Mouse (Mus musculus) urinary bladder, adult 18-20 months (tissue): ENCODE measurements around the gene Rtkn2.
"Not testable (repeated sequence)": the region's sequence is repeated elsewhere in the genome, so short reads cannot be mapped to it uniquely, and the experiment has no call there.

Experiments used
- DNase-seq, 2 experiments: peaks; one replicate each; pipeline ENCODE4 v3.0.0; 2022; ENCODE audit warnings: low spot score in 2 of 2, mixed read lengths in 2 of 2

Gene Rtkn2

DNA sequence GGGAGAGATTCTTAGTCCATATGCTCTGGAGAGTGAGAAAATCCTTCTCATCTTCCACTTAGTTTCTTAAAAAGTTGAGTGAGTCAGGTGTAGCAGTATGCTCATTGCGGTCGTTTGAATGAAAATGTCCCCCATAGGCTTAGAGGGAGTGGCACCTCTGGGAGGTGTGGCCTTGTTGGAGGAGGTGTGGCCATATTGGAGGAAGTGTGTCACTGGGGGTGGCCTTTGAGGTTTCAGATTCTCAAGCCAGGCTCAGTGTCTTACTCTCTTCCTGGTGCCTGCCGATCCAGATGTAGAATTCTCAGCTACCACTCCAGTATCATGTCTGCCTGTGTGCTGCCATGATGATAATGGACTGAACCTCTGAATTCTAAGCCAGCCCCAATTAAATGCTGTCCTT is 99.3 kb downstream of the Rtkn2 start:
- DNase-seq = no peak

DNA sequence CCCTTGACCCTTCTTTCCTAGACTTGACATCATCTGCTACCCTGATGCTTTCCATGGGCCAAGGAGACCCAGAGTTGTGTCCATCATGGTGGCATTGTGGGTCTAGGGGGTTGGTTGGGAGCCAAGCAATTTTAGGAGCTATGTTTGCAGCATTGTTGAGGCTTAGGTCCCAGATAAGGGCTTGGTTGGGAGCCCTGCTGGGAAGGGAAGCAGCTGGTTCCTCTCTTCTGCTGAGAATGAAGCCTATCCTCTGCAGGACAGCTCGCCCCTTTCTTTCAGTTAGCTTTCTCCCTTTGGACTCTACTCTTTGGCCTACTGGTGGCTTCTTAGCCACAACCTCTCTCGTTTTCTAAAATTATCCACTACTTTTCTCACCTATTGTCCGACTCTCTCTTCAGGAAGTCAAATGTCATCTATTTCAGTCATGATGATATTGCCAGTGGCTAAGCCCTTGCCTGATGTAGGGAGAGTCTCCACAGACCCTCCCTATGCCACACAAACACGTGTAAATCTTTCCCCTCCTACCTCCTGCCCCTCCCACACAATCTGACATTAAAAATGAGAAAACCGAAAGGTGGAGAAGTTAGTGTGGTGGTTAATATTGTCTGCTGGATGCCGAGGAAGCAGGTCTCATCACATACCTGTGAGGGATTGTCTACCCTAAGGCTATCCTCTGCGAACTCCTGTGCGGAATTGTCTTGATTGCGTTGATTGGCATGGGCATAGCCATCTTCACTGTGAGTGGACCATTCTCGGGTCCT is 100.7 kb downstream of the Rtkn2 start:
- DNase-seq = no peak

DNA sequence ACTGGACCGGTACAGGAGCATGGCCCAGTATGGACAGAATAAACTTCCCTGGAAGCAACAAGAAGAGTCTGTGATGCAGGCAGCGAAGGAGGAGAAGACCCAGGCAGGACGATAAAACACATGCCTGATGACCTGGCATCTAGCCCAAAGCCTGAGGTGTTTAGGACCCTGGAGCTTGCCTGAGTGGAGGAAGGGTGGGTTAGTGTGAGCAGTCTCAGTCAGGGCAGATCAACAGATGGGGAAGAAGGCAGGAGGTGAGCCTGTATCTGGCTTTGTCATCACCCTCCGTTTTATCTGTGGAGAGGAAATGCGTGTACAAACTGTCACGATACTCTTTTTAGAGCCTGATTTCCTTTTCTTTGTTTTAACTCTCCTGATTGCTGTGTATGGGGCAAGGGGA is 102.3 kb downstream of the Rtkn2 start:
- DNase-seq = no peak

DNA sequence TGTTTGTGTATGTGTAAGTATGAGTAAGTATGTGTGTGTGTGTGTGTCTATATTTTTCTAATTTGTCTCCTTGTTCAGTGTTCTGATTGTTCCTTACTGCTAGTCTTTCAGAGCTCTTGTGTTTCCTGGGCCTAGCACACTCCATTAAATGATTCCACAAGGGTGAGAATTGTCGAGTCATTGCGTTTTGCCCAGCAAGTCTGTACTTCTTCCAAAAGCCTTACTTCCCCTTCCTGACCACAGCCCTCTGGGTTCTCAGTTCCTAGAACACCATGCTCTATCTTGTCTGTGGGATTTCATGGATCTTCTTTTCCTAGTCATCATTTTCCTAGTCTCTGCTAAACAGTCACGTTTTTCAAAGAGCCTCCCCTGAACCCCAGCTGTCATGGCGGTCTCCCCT is 106.2 kb downstream of the Rtkn2 start:
- DNase-seq = no peak

DNA sequence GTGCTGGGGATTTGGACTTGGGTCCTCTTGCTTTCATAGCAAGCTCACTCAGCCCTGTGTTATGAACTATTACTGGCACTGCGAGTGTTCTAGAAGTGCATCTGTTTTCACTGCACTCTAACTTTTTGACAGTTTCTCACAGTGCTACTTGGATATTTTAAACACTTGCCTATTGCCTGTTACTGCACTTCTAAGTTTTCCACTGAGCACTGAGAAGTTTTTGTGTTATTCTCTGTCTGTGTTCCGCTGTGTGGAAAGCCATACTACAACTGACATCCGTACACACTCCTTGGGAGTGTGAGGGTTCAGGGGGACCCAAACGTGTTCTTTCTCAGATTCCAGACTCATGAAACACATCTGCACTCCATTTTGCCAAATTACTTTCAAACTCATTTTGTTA is 107.6 kb downstream of the Rtkn2 start:
- no peak for DNase-seq

DNA sequence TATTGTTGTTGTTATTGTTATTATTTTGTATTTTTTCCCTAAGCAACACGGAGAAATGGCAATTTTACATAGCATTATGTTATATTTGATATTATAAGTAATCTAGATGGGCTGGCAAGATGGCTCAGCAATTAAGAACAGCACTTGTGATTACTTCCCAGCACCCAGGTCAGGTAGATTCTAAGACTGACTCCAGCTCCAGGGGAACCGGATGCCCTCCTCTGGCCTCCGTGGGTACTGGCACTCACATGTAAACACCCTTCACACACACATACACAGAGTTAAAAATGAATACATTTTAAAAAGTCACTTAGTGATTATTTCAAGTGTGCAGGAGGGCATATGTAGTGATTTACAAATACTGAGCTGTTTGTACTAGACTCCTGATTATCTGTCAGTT is 108.4 kb downstream of the Rtkn2 start:
- DNase-seq = no peak

DNA sequence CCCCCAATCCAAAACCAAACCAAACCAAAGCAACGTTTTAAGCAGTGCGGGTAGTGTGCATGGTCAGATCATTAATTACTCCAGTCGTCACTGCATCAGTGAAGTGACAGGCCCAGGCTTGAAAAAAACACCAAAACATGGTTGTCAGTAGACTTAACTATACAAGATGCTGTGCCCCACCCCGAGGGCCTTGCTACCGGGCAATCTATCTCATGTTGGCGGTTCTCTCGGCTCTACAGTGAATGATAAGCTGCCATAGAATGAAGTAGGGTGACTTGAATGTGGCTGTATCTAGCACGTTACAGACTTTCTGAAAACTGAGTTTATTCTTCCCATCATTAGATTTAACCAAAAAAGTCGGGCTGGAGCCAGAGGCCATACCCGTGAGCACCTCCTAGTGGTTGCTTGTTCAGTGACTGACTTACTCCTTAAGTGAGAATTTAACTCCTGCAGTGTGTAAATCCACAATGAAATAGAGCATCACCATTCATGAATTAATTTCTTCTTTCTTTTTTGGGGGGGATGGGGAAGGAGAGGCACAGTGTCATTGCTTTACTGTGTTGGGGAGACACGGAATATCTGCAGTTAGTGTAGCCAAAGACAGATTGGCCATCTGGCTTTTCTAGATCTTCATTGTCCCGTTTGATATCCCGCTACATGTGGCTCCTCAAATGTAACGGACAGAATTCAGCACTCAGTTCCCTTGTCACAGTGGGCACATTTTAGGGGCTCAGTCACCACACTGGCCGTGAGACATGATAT is 110.2 kb downstream of the Rtkn2 start:
- DNase-seq = no peak

DNA sequence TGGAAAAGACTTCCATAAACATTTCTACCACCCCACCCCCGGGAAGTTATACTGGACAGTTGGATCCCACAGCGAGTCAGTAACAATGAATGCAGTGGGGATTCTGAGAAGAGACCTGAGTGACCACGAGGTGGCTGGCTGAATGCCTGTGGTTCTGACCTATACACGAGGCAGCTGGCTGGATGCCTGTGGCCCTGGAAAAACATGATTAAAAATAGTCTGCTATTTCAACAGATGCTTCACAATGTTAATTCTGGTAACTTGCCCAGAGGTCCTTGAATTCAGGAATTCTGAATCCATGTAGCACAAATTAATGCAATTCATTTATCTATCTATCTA is 110.8 kb downstream of the Rtkn2 start:
- no peak for DNase-seq

DNA sequence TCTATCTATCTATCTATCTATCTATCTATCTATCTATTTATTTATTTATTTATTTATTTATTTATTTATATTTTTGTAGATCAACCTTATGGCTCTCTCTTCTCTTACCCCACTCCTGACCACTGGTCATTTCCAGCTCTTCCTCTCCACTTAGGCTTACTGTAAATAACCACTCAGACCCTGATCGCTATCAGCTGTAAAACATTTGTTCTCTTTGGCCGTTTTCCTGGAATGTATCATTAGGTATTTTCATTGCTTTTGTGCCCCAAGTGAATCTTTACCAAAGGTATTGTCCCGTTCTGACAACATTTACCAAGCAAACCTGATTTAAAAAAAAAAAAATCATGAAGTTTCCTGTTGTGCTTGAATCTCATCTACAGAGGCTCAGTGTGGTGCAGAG is 111.2 kb downstream of the Rtkn2 start:
- no peak for DNase-seq

DNA sequence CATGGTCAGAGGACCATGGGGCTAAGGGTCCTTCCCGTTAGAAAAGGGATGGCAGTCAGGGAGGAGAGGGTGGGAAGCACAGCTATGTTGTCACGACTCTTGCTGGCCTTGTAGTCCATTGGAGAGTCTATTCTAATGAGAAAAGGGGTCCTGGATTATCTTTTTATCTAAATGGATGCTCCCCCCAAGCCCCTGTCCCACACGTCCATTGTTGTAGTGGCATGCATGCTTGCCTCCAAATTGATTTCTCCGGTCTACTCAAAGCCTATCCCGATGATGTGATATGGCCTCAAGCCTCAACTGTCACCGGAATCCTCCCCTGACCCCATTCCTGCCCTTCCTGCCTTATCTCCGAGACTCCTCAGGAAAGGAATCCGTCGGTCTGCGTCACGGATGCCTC is 111.6 kb downstream of the Rtkn2 start:
- no peak for DNase-seq

DNA sequence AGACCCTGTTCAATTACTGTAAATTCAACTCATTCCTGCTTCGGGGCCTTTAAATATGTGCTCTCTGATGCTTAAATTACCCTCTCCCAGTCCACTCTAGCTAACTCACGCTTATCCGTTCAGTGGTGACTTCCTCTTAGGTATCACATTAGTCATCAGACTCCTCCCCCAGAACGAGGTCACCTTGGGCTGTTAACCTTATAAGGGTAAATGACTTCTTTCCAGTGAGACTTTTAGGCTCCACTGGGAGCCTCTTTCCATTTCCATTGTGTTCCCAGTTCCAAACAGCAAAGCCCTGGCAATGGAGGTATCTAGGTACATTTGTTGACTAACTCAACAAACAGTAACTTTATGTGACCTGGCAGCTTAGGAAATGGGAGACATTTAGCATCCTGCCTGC is 112.5 kb downstream of the Rtkn2 start:
- no peak for DNase-seq

DNA sequence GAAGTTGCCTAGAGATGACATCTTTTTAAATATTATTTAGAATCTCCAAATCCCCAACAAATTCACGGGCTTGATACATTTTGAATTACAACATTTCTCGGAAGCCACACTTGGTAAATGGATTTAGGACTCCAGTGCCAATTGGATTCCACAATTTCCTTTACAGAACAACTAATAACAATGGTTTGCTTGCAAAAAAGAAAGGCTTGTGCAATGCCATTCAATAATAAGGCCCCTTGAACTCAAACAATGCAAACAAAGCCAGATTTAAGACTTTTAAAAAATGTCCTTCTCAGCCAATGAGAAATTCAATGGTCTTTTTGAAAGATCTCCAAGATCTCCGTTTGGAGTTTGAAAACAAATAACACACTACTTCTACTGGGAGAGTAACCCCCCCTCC is 114.1 kb downstream of the Rtkn2 start:
- no peak for DNase-seq

DNA sequence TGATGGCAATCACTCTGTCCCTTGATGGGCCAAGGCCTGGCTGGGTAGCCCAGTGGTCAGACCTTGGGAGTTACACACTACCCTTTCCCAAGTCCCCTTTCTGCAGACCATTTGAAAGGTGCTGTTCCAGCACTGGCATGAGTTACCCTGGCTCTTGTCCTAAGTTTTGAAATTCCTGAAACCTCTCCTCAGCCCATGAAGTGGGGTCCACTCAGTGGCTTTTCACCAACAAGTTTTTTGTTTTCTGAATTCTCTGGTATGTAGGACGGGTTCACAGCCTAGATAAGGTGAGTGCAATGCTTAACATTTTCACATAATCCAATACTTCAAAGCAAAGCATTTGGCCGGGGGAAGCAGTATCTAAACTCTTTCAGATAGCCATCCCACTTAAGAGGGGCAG is 115.8 kb downstream of the Rtkn2 start:
- no peak for DNase-seq

DNA sequence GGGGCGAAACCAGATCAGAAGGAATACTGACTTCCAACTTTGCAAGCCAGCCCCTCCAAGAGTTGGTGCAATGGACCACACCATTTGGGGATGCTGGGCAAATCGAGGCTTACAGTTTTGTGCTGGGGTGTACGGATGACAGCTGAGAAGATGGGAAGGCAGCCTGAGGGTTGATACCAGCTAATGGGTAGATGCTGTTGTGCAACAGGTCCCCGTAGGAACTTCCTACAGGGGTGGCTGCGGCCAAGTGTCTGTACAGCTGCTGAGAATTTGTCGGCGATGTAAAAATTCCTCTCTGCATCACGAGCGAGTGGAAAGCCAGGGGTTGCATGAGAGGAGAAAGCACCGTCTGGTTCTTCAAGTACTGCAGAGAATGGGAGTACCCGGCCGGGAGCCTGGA is 117.0 kb downstream of the Rtkn2 start:
- DNase-seq = no peak

DNA sequence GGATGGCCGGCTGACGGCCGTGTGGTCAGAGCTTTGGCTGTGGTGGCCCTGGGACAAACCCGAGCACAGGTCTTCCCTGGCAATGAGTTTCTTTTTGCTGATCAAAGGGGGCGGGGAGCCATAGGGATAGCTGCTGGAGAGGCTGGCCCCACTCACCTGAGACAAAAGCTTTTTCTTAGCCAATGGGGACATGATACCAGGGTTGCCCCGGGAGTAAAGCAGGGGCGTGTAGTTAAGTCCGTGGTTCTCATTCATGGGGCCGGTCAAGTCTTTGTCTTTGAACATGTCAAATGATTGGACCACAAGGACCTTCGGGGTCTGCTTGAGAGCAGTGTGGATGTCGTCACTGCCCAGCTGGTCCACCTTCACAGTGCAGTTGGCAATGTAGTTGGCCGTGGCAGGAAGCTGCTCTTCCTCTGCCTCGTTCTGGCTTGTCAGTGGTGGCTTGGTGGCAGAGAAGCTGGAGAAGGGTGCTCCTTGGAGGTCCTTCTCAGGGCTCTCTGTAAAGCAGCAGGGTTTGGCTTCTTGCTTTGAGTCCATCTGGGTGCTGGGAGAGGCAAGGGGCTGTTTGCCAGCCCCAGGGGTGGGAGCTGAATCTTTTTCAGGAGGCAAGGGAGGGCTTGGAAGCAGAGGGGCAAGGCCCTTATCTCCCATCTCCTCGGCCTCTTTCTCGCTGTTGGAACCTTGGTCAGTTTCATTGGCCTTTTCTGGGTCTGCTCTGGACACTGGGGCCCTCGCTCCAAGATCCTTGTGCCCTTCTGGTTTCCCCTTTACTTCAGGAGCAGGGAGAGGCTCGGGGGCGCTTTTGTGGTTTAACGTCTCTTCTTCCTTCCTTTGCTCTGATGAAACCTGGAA is 118.7 kb downstream of the Rtkn2 start:
- no peak for DNase-seq

DNA sequence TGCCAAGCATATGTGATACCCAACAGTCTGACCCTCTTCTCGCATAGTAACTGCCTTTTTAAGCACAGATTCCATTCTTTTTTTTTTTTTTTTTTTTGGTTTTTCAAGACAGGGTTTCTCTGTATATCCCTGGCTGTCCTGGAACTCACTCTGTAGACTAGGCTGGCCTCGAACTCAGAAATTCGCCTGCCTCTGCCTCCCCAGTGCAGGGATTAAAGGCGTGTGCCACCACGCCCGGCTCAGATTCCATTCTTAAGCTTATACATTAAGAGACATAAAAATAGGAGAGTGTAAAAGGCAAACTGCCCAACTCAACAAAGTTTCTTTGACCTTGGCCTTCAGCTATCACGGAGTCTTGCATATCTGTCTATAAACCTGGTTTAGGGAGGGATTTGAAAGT is 120.4 kb downstream of the Rtkn2 start:
- DNase-seq = not testable (repeated sequence)

DNA sequence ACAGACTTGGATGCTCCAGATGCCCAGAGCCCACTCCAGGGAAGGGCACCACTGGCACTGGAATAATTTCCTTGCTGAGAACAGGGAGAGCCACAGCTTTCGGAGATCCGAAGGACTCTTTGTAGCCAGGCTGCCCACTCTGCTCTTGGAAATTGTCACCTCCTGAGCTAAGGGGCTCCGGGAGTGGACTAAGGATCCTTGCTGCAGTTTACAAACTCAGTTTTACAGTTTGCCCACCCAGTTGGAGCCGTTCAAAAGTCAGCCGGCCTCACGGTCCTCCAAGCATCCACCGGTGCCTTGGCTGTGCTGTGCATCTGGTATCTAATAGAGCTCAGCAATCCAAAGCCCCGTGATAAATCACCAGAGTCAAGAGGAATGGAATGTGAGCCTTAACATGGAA is 121.1 kb downstream of the Rtkn2 start:
- no peak for DNase-seq

DNA sequence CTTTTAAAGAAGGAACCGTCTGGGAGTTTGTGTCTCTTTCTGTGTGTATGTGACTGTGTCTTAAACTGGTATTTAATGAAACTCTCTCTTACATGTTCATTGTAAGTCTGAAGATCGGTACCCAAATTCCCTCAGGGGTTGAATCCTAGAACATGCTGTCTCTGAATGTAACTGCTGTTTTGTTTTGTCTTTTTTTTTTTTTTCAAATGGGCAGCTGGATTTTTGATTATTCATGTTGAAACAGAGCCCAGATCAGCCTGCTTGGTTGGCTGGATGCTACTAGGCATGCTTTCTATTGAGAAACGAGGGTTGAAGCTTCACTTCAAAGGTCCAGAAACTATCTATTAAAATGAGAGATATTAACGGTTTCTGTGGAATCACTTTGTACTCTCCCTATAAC is 121.9 kb downstream of the Rtkn2 start:
- DNase-seq = no peak

DNA sequence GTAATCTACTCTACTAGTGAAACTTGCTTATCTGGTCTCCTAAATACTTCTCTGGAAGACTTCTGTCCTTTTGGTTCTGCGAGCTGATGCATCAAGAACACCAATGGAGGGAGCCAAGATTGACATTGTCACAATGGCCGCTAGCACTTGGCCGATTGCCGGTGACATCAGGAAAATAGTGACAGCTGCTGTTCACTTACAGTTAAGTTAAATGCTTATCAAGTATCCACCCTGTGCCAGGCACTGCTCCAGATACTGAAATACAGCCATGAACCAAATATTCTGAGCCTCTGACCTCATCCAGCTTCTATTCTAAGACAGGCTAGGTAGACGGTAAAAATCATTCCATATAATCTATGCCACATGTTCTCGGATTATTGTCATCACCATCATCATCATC is 123.2 kb downstream of the Rtkn2 start:
- DNase-seq = no peak

DNA sequence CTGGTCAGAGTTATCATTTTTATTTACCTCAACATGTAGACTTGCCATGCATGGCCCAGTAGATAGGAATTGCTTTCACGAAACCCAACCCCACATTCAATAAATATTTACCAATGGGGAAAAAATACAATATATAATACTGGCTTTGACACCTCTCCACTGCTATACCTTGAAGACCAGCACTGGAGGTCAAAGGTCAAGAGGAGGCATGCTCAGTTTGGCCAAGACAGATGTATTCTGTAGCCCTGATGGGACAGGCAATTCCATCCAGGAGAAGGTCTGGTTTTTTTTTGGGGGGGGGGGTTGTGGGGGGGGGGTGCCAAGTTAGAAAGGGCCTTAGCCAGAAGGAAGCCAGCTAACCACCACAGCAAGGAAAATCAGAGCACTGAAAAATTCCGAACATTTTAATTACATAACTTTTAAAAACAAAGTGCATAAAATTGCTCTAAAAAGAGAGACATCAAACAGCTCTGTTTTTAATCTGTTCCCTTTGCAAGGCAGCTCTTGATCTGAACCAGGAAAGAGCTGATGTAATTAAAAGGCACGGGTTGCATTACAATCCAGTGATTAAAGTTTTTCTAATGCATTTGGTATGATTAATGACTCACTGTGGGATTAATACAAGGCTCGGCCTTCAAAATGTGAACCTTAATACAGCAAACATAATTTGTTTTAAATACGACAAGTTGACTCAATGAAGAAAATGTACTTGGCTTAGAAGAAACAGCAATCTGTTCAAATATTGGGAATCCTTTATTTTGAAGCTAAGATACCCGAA is 123.9 kb downstream of the Rtkn2 start:
- DNase-seq = no peak

DNA sequence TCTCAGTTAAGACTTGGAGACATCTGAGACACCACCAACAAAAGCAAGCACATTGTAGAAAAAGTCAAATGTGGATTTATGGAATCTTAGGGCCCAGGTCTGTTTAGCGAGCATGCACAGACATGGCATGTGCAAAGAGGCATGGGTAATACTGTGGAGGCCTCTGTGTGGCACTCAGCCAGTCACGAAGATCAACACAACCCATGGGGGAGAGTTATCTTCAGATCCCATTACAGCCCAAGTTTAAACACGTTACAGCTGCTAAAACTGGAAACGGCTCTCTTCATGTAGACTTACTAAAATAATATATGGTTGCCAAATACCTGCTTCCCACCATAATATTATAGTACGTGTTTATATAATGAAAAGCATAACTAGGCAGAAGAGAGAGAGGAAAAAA is 124.6 kb downstream of the Rtkn2 start:
- DNase-seq = peak in 1 of 2 experiments; percentile 68

DNA sequence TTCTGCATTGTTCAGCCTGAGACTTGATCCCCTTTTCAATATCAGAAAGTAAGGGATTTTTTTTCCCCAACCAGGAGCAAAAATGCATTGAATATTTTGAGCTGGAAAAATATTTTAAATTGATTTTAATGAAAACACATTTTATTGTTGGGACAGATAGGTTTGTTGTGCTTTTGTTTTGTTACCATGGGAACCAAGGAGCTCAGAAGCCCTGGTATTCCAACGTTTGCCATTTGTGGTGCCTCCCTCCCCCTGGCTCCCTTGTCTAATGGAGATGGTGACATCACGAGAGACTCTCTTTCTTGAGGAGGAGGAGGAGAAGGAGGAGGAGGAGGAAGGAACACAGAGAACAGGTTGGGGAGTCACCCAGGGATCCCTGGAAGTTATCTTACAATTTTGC is 125.1 kb downstream of the Rtkn2 start:
- no peak for DNase-seq
